Mouse (Mus musculus) right cerebral cortex, postnatal 36 days (tissue): ENCODE results near the gene Arhgef28.
"Not testable (repeated sequence)": the region's sequence is repeated elsewhere in the genome, so short reads cannot be mapped to it uniquely, and the experiment has no call there.

ENCODE experiments used
- DNase-seq, 2 experiments: peaks; one replicate each; pipeline ENCODE4 v3.0.0; 2022; ENCODE audit warnings: low spot score in 2 of 2, mixed read lengths in 1 of 2

Gene Arhgef28

GRCm38 (mm10) chr13:98073190-98073589 is 133.0 kb downstream of the Arhgef28 start:
- no peak for DNase-seq

- no peak for DNase-seq
Observed at GRCm38 (mm10) chr13:98070458-98070857, 135.8 kb downstream of the Arhgef28 start.

DNA sequence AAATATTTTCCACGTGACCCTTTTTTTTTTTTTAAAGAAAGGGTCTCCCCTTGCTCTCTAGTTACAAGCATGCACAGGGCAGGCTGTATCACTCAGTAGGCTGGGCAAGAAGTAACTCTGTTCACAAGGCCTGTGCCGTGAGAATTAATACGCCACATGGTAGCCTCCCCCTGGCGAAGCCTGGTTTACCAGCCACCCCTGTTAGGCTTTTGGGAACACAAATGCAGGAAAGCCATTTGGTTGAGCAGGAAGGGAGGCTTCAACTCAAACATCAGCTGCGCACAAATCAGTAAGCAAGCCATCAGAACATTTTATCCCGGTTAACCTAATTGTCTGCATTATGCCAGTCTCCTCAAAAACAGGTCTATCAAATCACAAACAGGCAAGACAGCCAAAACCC is 136.6 kb downstream of the Arhgef28 start:
- DNase-seq, result no peak

GRCm38 (mm10) chr13:98062843-98063242 is 143.4 kb downstream of the Arhgef28 start:
- DNase-seq, result no peak

- not testable (repeated sequence) for DNase-seq
Observed at GRCm38 (mm10) chr13:98060121-98060520, 146.1 kb downstream of the Arhgef28 start.

DNA sequence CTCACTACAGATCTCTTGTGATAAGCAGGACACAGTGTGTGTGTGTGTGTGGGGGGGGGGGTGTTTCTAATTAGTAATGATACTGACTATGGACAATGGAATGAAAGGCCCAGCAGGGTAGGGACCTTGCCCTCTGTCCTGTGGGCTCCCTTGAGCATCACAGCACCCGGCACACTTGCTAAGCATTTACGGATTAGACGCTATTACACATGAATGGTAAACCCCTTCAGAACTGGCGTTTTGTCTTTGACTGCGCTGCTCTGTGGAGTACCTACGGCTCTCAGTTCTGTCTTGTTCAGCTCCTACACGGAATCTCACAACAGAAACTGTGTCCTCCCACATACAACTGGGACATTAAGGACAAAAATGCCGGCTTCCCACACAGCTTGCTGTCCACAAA is 151.0 kb downstream of the Arhgef28 start:
- DNase-seq, result peak in 1 of 2 experiments; percentile 16

GRCm38 (mm10) chr13:98040628-98041150 is 165.6 kb downstream of the Arhgef28 start:
- no peak for DNase-seq

- no peak for DNase-seq
Observed at GRCm38 (mm10) chr13:98038731-98039130, 167.5 kb downstream of the Arhgef28 start.

- no peak for DNase-seq
Observed at GRCm38 (mm10) chr13:98037693-98038092, 168.5 kb downstream of the Arhgef28 start.

DNA sequence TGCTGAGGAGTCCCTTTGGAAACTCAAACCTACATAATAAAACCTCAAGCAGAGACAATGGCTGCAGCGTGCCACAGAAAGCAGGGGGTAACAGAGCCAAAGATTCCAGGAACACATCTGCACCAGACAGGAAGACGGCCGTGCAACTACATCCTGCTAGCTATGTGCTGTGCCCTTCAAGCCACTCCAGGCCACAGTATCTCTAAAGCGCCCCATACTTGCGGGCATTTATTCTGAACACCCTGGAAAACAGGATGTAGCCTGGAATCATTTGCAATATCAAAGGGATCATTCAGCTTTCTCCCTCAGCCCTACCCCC is 174.6 kb downstream of the Arhgef28 start:
- DNase-seq, result no peak

- DNase-seq, result peak; percentile 61 to 72
Observed at GRCm38 (mm10) chr13:98030959-98031641, 175.1 kb downstream of the Arhgef28 start.

GRCm38 (mm10) chr13:98030041-98030440 is 176.2 kb downstream of the Arhgef28 start:
- DNase-seq, result no peak

DNA sequence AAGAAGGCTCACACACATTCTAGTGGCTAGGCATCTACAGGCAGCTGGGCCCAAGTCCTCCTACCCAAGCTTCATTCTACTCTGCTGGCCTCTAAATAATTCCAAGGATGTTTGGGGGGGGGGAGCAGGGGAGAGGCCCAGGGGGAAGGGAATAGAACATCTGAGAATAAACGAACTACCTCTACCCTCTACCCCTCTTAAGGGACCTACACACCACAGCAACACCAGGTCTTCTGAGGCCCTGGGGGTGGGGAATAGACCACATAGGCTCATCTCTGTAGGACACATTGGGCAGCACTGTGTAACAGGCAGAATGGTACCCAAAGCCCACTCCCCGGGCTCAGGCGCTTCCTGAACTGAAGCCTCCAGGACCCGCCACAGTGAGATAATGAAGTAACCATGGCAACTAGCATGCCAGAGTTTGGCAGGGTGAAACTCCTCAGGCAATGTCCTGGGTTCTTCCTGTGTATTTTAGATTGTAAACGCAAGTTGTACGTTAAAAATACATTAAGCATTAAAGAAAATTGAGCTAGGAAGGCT is 177.5 kb downstream of the Arhgef28 start:
- DNase-seq, result no peak

GRCm38 (mm10) chr13:98027641-98028204 is 178.5 kb downstream of the Arhgef28 start:
- DNase-seq, result no peak

GRCm38 (mm10) chr13:98027122-98027521 is 179.1 kb downstream of the Arhgef28 start:
- DNase-seq, result no peak

- DNase-seq, result no peak
Observed at GRCm38 (mm10) chr13:98025706-98026504, 180.3 kb downstream of the Arhgef28 start.

GRCm38 (mm10) chr13:98025162-98025561 is 181.1 kb downstream of the Arhgef28 start:
- DNase-seq, result no peak

GRCm38 (mm10) chr13:98024680-98025079 is 181.6 kb downstream of the Arhgef28 start:
- no peak for DNase-seq

DNA sequence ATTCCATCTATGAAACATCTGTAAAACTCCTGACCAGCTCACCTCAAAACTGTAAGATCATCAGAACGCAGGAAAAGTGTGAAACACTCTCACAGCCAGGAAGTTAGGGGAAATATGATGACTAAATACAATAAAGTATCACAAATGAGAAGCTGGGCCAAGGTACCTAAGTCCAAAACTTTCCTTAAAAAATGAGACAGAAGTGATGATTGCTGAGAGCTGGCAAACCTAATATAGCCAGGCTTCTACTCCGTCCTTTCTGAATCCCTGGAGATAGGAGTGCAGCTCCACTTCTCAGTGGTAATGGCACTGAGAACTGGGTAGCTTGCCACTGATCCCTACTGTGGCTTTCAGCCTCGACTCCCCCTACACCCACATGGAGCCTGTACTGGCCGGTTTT is 184.3 kb downstream of the Arhgef28 start:
- DNase-seq, result no peak

- not testable (repeated sequence) for DNase-seq
Observed at GRCm38 (mm10) chr13:98018837-98019236, 187.4 kb downstream of the Arhgef28 start.

- DNase-seq, result peak in 1 of 2 experiments; percentile 42
Observed at GRCm38 (mm10) chr13:98016923-98017588, 189.2 kb downstream of the Arhgef28 start.
